ENCODE assay signal across 16 mouse cellular contexts in the genomic region with DNA sequence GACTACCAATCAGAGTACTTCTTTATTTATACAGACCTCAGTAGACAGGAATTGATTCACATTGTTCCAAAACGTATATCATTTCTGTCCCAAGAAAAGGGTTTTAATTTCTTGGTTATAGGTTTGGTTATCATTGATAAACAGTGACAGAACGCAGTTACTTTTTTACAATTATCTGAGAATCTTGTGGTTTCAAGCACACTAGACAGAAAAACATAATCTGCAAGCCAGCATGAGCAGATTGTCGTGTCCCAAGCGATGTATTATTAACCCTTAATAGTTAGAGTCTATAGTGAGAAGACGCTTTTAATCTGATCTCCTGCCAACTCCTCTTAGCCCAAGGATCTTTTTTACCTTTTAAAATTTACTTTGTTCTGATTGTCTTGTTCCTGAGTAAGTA.
"Had no signal": no experiment of that assay in that cellular context is flagged by ENCODE, and none has a peak within 500 bp of the region (broad histone marks: within the 10 kb centered on the region; RNA-seq: fewer than 3 reads in every experiment).

No protein-coding gene starts in this region.

- H3K27ac ChIP-seq: neural tube, embryonic 13.5 days; neural tube, embryonic 15.5 days; stomach, embryonic 15.5 days; stomach, postnatal 0 days had no signal

- DNase-seq: retina, postnatal 1 day; right cerebral cortex, adult 18-20 months; right cerebral cortex, postnatal 14 days; right cerebral cortex, postnatal 25 days; right cerebral cortex, postnatal 4 days; spleen, adult 18-20 months; thymus, adult 18-20 months; thymus, adult 2 months; thymus, postnatal 14 days; thymus, postnatal 25 days; thymus, postnatal 36 days; thymus, postnatal 4 days had no signal

- H3K27me3 ChIP-seq: neural tube, embryonic 13.5 days; neural tube, embryonic 15.5 days; stomach, embryonic 15.5 days had no signal

- H3K4me1 ChIP-seq: neural tube, embryonic 13.5 days; neural tube, embryonic 15.5 days; stomach, embryonic 15.5 days had no signal

- H3K4me3 ChIP-seq: neural tube, embryonic 13.5 days; neural tube, embryonic 15.5 days; stomach, embryonic 15.5 days had no signal

- H3K36me3 ChIP-seq: neural tube, embryonic 13.5 days; neural tube, embryonic 15.5 days; stomach, embryonic 15.5 days had no signal

- H3K9me3 ChIP-seq: neural tube, embryonic 13.5 days; neural tube, embryonic 15.5 days; stomach, embryonic 15.5 days had no signal
